Mouse (Mus musculus) bone marrow, adult 2 months (tissue): Measurements from ENCODE around the gene Fam227a. TPM values are rescaled to one million over a fixed set of nuclear protein-coding genes. Genes with fewer than 3 reads are reported as not detected.

Experiments used
- H3K27ac ChIP-seq: fragments of 200-500 bp; 2 replicates; pipeline ENCODE4 v1.5.1; 2012; ENCODE audit warnings: low read depth, mild to moderate bottlenecking, control low read depth, inconsistent platforms, low read length; ENCODE audit not compliant: control insufficient read depth, poor library complexity, insufficient read depth
- H3K4me1 ChIP-seq: fragments of 200-500 bp; 2 replicates; pipeline ENCODE4 v1.6.1; 2011; ENCODE audit warnings: low read length; ENCODE audit not compliant: control insufficient read depth, insufficient read depth
- H3K4me3 ChIP-seq: fragments of 200-500 bp; replicated peaks from 2 replicates; pipeline ENCODE3; 2011; ENCODE audit warnings: mild to moderate bottlenecking, low read depth, low read length, control low read depth; ENCODE audit not compliant: control insufficient read depth
- CTCF ChIP-seq: fragments of 200-500 bp; IDR thresholded peaks from 2 replicates; pipeline ENCODE4 v1.5.1; 2011; ENCODE audit warnings: low read length, control low read depth; ENCODE audit not compliant: control insufficient read depth, insufficient read depth
- POLR2A ChIP-seq: fragments of 200-500 bp; IDR thresholded peaks from 2 replicates; pipeline ENCODE4 v1.6.1; 2011; ENCODE audit warnings: low read depth, mild to moderate bottlenecking, control low read depth, low read length, borderline replicate concordance; ENCODE audit not compliant: control insufficient read depth
- WGBS: fragments of 180-500 bp; shearing (Covaris S2); methylation state at CpG from one replicate; pipeline ENCODE4 v1.1.7; 2018; 5-methylcytosine and 5-hydroxymethylcytosine counted together
- polyA plus RNA-seq: library from polyadenylated mRNA; stranded (reverse); fragments of >200 nt; gene quantifications from 2 replicates; pipeline ENCODE4 v1.2.4, GENCODE M21; 2011; ENCODE audit warnings: low replicate concordance; ENCODE audit not compliant: missing spikeins, insufficient read depth, insufficient read length

Gene Fam227a
- polyA plus RNA-seq, 1 experiment, result 8.5 TPM

- 87% methylated on average over 12 of the region's 12 CpGs for WGBS
- Histone ChIP-seq H3K27ac (no peak overlapping the region), H3K4me1 (no peaks in the 10 kb centered on the region), H3K4me3 (no peak overlapping the region)
- TF ChIP-seq CTCF (no peak), POLR2A (no peak)
Measured at GRCm38 (mm10) chr15:79648130-79648529, 10.6 kb downstream of the Fam227a start.

- H3K27ac ChIP-seq, result no peak overlapping the region
- no peaks in the 10 kb centered on the region for H3K4me1 ChIP-seq
- H3K4me3 ChIP-seq, result no peak overlapping the region
- TF ChIP-seq POLR2A (no peak), CTCF (no peak)
- 54% methylated on average over 2 of the region's 2 CpGs for WGBS
Measured at GRCm38 (mm10) chr15:79645483-79645882, 13.3 kb downstream of the Fam227a start.

DNA sequence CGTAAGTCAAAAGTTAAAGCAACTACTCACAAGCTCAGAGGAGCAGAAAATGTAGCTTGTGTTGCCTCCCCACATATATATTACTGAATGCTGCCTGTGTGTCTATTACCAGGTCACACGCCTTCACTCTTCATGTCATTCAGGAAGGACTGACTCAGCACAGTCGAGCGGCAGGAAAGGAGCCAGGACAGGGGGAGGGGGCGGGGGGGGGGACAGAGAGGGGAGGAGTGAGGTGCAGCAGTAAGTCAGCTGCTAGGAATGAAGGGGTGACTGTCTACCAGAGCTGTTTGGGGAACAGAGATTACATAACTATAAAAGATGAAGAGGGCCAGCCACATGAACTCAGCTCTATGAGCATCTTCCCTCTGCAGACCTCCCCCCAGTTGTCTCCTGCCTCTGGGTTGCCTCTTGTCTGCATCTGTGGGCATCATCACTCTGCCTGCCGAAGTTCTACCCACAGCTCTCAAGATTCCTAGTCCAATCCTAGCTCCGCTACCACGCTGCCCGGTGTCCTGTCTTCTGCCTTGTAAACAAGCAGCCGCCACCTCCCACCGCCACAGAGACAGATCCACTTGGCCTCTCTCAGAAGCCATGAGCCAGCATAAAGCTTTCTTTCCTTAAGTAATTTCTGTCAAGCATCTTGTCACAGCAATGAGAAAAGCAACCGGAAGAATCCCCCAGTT lies 17.5 kb downstream of the Fam227a start:
- no peak for TF ChIP-seq CTCF
- TF ChIP-seq POLR2A, result no peak
- WGBS, result 47% methylated on average over 12 of the region's 12 CpGs
- no peak overlapping the region for H3K4me3 ChIP-seq
- no peak overlapping the region for H3K27ac ChIP-seq
- no peaks in the 10 kb centered on the region for H3K4me1 ChIP-seq

- TF ChIP-seq CTCF, result no peak
- TF ChIP-seq POLR2A, result no peak
- no peaks in the 10 kb centered on the region for H3K4me1 ChIP-seq
- no peak overlapping the region for H3K27ac ChIP-seq
- WGBS, result 81% methylated on average over 2 of the region's 2 CpGs
- H3K4me3 ChIP-seq, result no peak overlapping the region
Measured at GRCm38 (mm10) chr15:79630471-79630870, 28.3 kb downstream of the Fam227a start.

- 80% methylated on average over 11 of the region's 11 CpGs for WGBS
- no peak overlapping the region for H3K4me3 ChIP-seq
- H3K27ac ChIP-seq, result no peak overlapping the region
- TF ChIP-seq CTCF (no peak), POLR2A (no peak)
- H3K4me1 ChIP-seq, result no peaks in the 10 kb centered on the region
Measured at GRCm38 (mm10) chr15:79619770-79620414, 38.9 kb downstream of the Fam227a start.

GRCm38 (mm10) chr15:79618456-79618855 lies 40.3 kb downstream of the Fam227a start:
- Histone ChIP-seq H3K4me3 (no peak overlapping the region), H3K27ac (no peak overlapping the region), H3K4me1 (no peaks in the 10 kb centered on the region)
- 16% methylated on average over 7 of the region's 7 CpGs for WGBS
- TF ChIP-seq POLR2A, result no peak
- no peak for TF ChIP-seq CTCF

GRCm38 (mm10) chr15:79617135-79617534 lies 41.6 kb downstream of the Fam227a start:
- H3K4me1 ChIP-seq, result no peaks in the 10 kb centered on the region
- H3K4me3 ChIP-seq, result no peak overlapping the region
- TF ChIP-seq POLR2A (no peak), CTCF (no peak)
- no peak overlapping the region for H3K27ac ChIP-seq
- WGBS, result 82% methylated on average over 11 of the region's 11 CpGs

GRCm38 (mm10) chr15:79616729-79617128 lies 42.0 kb downstream of the Fam227a start:
- no peak overlapping the region for H3K27ac ChIP-seq
- 56% methylated on average over 5 of the region's 5 CpGs for WGBS
- TF ChIP-seq CTCF (0 out of 2 replicates have a peak, but pooled peaks have one; percentile 8), POLR2A (no peak)
- H3K4me1 ChIP-seq, result no peaks in the 10 kb centered on the region
- no peak overlapping the region for H3K4me3 ChIP-seq
